Mouse (Mus musculus): ENCODE results near the gene Ten1.

The Ten1 gene

DNA sequence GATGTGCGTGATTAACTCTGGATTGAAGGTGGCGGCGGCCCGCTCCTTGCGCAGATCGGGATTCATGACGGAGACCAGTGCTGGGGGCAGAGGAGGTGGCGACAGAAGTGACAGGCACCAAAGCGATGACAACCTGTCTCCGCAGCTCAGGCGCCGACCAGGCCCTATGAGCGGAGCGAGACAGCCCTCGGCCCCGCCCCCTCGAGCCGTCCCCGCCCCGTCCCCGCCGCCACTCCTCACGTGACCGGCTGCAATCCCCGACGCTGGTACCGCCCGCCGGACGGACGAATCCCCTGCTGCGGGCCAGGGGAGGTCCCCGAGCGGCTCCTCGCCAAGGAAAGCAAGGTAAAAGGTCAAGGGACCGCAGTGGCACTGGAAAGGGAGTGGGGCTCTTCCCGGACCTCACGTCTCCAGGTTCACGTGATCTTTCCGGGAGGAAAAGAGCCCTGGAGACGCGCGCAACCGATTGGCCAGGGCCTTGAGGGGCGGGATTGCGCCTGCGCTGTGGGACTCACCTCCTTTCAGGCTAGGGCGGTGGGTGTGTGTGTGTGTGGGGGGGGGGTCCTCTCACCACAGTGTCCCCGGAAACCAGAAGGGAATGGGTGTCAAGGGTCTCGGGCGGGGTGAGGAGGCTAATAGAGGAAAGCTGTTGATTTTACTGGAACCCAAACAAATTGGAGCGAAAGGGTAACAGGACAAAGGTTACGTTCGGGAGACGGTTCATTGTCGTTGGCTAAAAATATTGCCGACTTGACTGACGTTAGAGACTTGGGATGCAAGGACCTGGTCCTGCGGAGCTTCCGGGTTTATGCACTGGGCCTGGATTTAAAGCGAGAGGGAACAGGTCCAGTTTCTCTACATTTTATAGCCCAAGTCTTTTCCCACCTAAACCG lies at the start of gene Ten1, which contains the start of gene Acox1:
Gene Ten1, plus strand, starts transcription at position 217 of the 893 bp plus-strand sequence.
Gene Acox1, minus strand, starts transcription at position 407 of the 893 bp plus-strand sequence.
- peak; percentile 96 for DNase-seq

DNA sequence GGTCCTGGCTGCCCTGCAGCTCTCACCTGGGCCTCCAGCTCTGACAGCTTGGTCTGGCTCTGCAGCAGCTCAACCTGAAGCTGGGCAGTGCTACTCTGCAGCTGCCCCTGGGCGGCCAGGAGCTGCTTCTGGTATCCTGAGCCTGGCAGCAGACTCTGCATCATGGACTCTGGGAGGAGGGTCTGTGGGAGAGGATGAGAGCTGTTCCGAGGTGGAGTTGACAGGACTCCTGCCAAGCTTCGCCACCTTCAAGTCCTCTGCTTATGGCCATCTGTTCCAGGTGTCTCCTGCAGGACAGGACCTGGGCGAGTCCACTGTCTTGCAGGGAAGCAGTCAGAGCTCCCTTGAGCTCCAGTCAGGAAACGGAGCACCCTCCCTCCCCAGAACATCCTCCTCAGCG lies 49.3 kb upstream of the Ten1 start:
- no peak for DNase-seq

GRCm38 (mm10) chr11:116150960-116151359 lies 47.7 kb upstream of the Ten1 start:
- DNase-seq, result no peak

DNA sequence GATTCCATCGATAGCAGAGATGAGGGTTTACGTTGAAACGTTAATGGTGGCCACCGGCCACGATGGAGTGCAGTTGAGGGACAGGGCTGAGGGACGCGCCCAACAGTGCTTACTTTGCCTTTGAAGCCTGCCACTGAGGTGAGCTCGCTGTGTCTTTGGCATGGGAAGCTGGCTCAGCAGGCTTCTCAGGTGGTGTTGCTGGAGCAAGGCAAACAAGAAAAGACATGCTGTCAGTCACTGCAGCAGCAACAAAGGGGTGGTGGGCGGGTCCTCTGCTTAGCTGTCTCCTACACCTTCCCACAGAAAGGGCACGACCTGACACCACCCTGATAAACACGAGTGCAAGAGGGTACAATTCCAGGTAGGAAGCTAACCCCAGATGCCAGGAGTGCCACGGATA lies 37.3 kb upstream of the Ten1 start:
- DNase-seq, result peak; percentile 22

DNA sequence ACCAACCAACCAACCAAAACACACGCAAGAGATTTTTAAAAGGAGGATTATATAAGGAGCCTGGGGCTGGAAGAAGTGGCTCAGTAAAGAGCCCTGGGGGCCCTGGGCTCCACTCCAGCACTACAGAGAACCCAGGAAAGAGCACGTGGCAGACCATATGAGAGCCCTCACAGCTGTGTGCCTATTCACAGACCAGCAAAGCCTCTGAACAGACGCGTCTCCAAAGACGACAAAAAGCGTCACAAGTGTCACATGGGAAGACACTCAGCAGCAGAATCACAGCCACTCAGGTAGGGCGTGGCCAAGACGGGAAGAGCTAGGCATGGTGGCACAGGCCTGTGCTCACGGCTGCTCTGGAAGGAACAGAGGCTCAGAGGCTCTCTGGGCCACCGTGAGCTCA lies 36.5 kb upstream of the Ten1 start:
- DNase-seq, result peak; percentile 42

GRCm38 (mm10) chr11:116163002-116163401 lies 35.7 kb upstream of the Ten1 start:
- no peak for DNase-seq

DNA sequence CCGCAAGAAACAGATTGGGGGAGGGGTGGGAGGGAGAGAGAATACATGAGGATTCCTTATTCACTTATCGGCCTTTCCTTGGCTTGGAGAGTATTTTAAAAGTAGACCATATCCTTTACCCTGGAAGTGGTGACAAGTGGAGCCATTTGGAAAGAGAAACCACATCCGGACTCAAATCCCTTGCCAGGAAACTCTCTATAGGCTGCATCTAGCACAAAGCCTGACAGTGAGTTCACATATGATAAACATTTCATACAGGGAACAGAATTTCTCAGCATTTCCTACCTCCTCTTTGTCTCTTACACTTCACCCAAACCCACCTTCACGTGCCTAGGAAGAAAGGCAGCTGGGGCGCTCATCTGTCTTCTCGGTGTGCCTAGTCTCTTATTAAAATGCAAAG lies 31.4 kb upstream of the Ten1 start:
- no peak for DNase-seq

GRCm38 (mm10) chr11:116167884-116168439 lies 30.7 kb upstream of the Ten1 start, which contains the start of gene Fbf1:
Gene Fbf1 (minus strand): TSS chr11:116168166.
- peak; percentile 97 for DNase-seq

GRCm38 (mm10) chr11:116169214-116169613 lies 29.4 kb upstream of the Ten1 start:
- DNase-seq, result no peak

GRCm38 (mm10) chr11:116170003-116170800 lies 28.5 kb upstream of the Ten1 start:
- no peak for DNase-seq

DNA sequence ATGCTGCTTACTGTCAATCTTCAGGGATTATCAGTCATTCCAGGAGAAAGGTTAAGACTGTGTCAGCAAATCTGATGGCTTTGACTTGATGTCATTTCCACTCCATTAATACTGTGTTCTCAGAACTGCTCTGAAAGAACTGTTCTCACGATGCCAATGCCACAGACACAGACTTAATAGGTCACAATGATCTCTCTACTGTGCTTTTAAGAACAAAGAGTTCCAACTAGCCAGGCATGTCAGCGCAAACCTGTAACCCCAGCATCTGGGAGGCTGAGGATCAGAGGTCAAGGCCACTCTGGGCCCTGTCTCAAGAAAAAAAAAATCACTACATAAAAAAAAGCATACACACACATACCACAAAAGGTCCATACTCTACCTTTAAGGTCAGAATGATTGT lies 26.7 kb upstream of the Ten1 start:
- no peak for DNase-seq

- DNase-seq, result no peak
Measured at GRCm38 (mm10) chr11:116174775-116175448, 23.7 kb upstream of the Ten1 start.

DNA sequence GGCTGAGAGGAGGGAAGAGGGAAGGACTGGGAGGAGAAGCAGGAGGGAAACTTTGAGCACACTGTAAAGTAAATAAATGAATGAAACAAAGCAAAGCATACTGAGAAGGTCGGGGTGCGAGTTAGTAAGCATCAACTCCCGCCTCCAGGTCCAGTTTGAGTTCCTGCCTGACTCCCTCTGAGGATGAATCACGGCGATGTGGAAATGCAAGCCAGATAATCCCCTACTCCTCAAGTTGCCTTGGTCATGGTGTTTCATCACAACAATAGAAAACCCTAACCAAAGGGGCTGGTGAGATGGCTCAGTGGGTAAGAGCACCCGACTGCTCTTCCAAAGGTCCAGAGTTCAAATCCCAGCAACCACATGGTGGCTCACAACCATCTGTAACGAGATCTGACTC lies 22.6 kb upstream of the Ten1 start:
- DNase-seq, result no peak

- DNase-seq, result peak; percentile 69
Measured at GRCm38 (mm10) chr11:116178411-116179121, 20.1 kb upstream of the Ten1 start.

DNA sequence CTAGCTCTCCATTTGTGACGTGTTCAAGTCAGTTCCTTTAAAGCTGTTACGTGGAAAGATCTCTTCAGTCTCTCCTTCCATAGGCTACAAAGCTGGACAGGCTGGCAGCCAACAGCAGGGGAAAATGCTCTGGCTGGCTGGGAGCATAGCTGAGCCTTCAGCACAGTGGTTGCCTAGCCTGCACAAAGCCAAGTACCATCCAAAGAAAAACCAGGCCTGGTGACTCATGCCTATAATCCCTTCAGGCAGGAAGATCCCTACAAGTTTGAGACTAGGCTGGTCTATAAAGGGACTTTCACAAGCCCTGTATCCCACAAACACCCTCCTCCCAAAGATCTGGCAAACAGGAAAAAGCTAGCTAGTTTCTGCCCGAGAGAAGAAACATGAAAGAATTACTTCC lies 12.8 kb upstream of the Ten1 start:
- DNase-seq, result no peak

- peak; percentile 59 for DNase-seq
Measured at GRCm38 (mm10) chr11:116186360-116186759, 12.3 kb upstream of the Ten1 start.

DNA sequence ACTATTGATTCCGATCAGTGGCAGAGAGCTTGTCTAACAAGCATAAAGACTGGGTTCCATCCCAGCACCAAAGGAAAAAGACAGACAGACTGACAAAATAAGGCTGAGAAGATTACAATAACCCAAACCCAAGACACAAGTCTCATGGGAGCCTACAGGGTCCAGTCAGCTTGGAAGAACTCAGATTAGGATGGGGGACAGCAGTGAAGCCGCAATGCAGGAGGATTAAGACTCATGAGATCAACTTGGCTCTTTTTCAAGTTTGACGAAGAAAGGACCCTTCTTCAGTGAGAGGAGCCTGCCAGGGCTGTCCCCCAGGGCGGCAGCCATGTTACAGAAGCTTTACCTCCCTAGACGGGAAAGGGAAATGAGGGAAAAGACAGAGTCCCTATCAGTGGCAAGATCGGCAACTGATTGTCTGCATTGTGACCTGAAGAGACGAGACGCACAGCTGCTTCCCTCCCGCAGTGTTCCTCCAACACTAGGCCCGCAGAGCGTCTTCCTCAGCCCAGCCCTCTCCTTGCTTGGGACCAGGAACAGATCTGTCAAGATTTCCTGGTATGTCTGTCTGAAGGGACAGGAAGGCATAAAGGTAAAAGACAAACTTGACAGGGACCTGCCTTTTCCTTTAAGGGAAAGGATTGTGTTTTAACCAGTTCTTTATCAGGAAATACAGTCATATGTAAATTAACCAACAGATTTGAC lies 11.3 kb upstream of the Ten1 start:
- DNase-seq, result no peak

DNA sequence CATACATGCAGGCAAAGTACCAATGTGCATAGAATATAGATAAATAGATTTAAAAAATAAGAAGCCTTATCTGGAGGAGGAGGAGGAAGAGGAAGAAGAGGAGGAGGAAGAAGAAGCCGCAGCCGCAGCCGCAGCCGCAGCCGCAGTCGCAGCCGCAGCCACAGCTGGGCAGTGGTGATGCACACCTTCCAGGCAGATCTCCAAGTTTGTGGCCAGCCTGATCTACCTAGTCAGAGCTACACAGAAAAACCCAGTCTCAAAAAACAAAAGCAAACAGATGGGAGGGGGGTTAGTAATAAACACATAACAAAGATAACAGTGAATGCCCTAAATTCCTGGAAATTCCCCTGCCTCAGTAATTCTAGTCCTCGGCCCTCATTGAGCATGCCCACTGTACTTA lies 4.0 kb upstream of the Ten1 start:
- no peak for DNase-seq

- peak; percentile 31 for DNase-seq
Measured at GRCm38 (mm10) chr11:116195252-116195651, 3.4 kb upstream of the Ten1 start.

DNA sequence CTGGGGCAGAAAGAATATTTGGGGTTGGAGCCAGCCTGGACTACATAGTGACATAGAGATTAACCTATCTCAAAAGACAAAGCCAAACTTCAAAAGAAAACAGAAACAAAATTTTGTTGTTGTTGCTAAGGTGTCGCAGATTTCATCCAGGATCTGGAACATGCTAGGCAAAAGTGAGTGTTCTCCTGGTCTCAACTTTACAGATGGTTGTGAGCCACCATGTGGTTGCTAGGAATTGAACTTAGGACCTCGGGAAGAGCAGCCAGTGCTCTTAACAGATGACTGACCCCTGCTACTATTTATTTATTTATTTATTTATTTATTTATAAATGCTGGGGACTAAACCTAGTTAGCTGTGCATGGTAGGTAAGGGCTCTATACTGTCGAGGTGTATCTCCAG lies 2.3 kb upstream of the Ten1 start:
- no peak for DNase-seq

- peak; percentile 62 for DNase-seq
Measured at GRCm38 (mm10) chr11:116196866-116197583, 1.6 kb upstream of the Ten1 start.
